Mouse (Mus musculus) midbrain, embryonic 13.5 days (tissue): ENCODE data around the gene Trmt2a. TPM values are rescaled to one million over a fixed set of nuclear protein-coding genes. Genes with fewer than 3 reads are reported as not detected.
A peak's percentile ranks its signal among the peaks of the same experiment; 100 is the strongest.
"Not testable (repeated sequence)": the region's sequence is repeated elsewhere in the genome, so short reads cannot be mapped to it uniquely, and the experiment has no call there.

Source experiments
- ATAC-seq: fragments of 200-750 bp; cut with Nextera tagmentation; 2 replicates; pipeline ENCODE4 v1.8.0; 2017; ENCODE audit warnings: mild to moderate bottlenecking, moderate TSS enrichment, moderate library complexity
- H3K27ac ChIP-seq: fragments of 300-500 bp; sonication (generic); 2 replicates; pipeline ENCODE4 v1.5.1; 2015; ENCODE audit warnings: inconsistent platforms, mild to moderate bottlenecking, moderate library complexity
- H3K27me3 ChIP-seq: fragments of 300-500 bp; sonication (generic); 2 replicates; pipeline ENCODE4 v1.6.1; 2015; ENCODE audit warnings: mild to moderate bottlenecking, inconsistent platforms
- H3K36me3 ChIP-seq: fragments of 300-500 bp; sonication (generic); 2 replicates; pipeline ENCODE4 v1.6.1; 2015; ENCODE audit warnings: mild to moderate bottlenecking, inconsistent platforms
- H3K4me1 ChIP-seq: fragments of 300-500 bp; sonication (generic); replicated peaks from 2 replicates; pipeline ENCODE4 v1.6.1; 2015; ENCODE audit warnings: inconsistent platforms
- H3K4me2 ChIP-seq: fragments of 300-500 bp; sonication (generic); replicated peaks from 2 replicates; pipeline ENCODE4 v1.6.1; 2015; ENCODE audit warnings: moderate library complexity, mild to moderate bottlenecking, inconsistent platforms
- H3K4me3 ChIP-seq: fragments of 300-500 bp; sonication (generic); replicated peaks from 2 replicates; pipeline ENCODE4 v1.5.1; 2015; ENCODE audit warnings: mild to moderate bottlenecking, inconsistent platforms
- H3K9ac ChIP-seq: fragments of 300-500 bp; sonication (generic); replicated peaks from 2 replicates; pipeline ENCODE4 v1.6.1; 2015; ENCODE audit warnings: mild to moderate bottlenecking, inconsistent platforms
- H3K9me3 ChIP-seq: fragments of 300-500 bp; sonication (generic); 2 replicates; pipeline ENCODE4 v1.6.1; 2016; ENCODE audit warnings: mild to moderate bottlenecking, inconsistent platforms
- WGBS: fragments of 180-500 bp; shearing (Covaris S2); methylation state at CpG from one replicate; pipeline ENCODE4 v1.1.7; 2015; 5-methylcytosine and 5-hydroxymethylcytosine counted together
- polyA plus RNA-seq: library from polyadenylated mRNA; unstranded; fragments of >200 nt; fragmentation: Nextera tagmentation; extraction: Ambion mirVana; gene quantifications from 2 replicates; pipeline ENCODE4 v1.2.1, GENCODE M21; 2015

Gene Trmt2a
- polyA plus RNA-seq, 1 experiment from 2014 or later: 115 TPM

GRCm38 (mm10) chr16:18252736-18253135 is 4.3 kb downstream of the Trmt2a start:
- ATAC-seq: no peak
- no peak overlapping the region for H3K27ac ChIP-seq
- no peak overlapping the region for H3K4me2 ChIP-seq
- peaks cover 73% of the 10 kb centered on the region for H3K36me3 ChIP-seq
- 87% methylated on average over 6 of the region's 6 CpGs for WGBS
- no peaks in the 10 kb centered on the region for H3K27me3 ChIP-seq
- H3K9me3 ChIP-seq: no peaks in the 10 kb centered on the region
- H3K4me1 ChIP-seq: peaks cover 27% of the 10 kb centered on the region
- no peak overlapping the region for H3K9ac ChIP-seq
- H3K4me3 ChIP-seq: no peak overlapping the region

GRCm38 (mm10) chr16:18253866-18254265 is 5.4 kb downstream of the Trmt2a start:
- Histone ChIP-seq H3K9ac (no peak overlapping the region), H3K4me1 (peaks cover 27% of the 10 kb centered on the region), H3K27me3 (no peaks in the 10 kb centered on the region), H3K4me3 (no peak overlapping the region), H3K9me3 (no peaks in the 10 kb centered on the region), H3K4me2 (no peak overlapping the region), H3K36me3 (peaks cover 83% of the 10 kb centered on the region), H3K27ac (no peak overlapping the region)
- WGBS: 82% methylated on average over 1 of the region's 1 CpGs
- no peak for ATAC-seq

- H3K4me1 ChIP-seq: no peaks in the 10 kb centered on the region
- no peaks in the 10 kb centered on the region for H3K27me3 ChIP-seq
- no peak within 1 kb of the TSS for H3K4me2 ChIP-seq
- no peak for ATAC-seq
- 95% methylated on average over 2 of the region's 2 CpGs for WGBS
- no peak within 1 kb of the TSS for H3K27ac ChIP-seq
- no peak within 1 kb of the TSS for H3K4me3 ChIP-seq
- peaks cover 90% of the 10 kb centered on the region for H3K36me3 ChIP-seq
- H3K9me3 ChIP-seq: no peaks in the 10 kb centered on the region
- no peak within 1 kb of the TSS for H3K9ac ChIP-seq
These were observed 9.7 kb downstream of the Trmt2a start, which contains the start of gene Gm49776 for GRCm38 (mm10) chr16:18258221-18258620. Gene Gm49776, minus strand, starts transcription at chr16:18258321.

- 87% methylated on average over 2 of the region's 2 CpGs for WGBS
- H3K4me1 ChIP-seq: no peaks in the 10 kb centered on the region
- no peak overlapping the region for H3K9ac ChIP-seq
- H3K9me3 ChIP-seq: no peaks in the 10 kb centered on the region
- H3K4me3 ChIP-seq: no peak overlapping the region
- no peak overlapping the region for H3K4me2 ChIP-seq
- ATAC-seq: no peak
- H3K27ac ChIP-seq: no peak overlapping the region
- H3K27me3 ChIP-seq: no peaks in the 10 kb centered on the region
- H3K36me3 ChIP-seq: peaks cover 85% of the 10 kb centered on the region
These were observed 16.5 kb downstream of the Trmt2a start for GRCm38 (mm10) chr16:18265024-18265423.

- Histone ChIP-seq H3K4me2 (no peak overlapping the region), H3K27me3 (no peaks in the 10 kb centered on the region), H3K4me3 (no peak overlapping the region), H3K4me1 (no peaks in the 10 kb centered on the region), H3K36me3 (peaks cover 87% of the 10 kb centered on the region), H3K27ac (no peak overlapping the region), H3K9me3 (no peaks in the 10 kb centered on the region), H3K9ac (no peak overlapping the region)
- WGBS: 92% methylated on average over 5 of the region's 5 CpGs
- ATAC-seq: no peak
These were observed 19.7 kb downstream of the Trmt2a start for GRCm38 (mm10) chr16:18268182-18268581.

GRCm38 (mm10) chr16:18275166-18275565 is 26.7 kb downstream of the Trmt2a start:
- H3K4me2 ChIP-seq: no peak overlapping the region
- no peak overlapping the region for H3K4me3 ChIP-seq
- H3K4me1 ChIP-seq: no peaks in the 10 kb centered on the region
- peaks cover 90% of the 10 kb centered on the region for H3K36me3 ChIP-seq
- no peaks in the 10 kb centered on the region for H3K27me3 ChIP-seq
- ATAC-seq: no peak
- no peaks in the 10 kb centered on the region for H3K9me3 ChIP-seq
- H3K9ac ChIP-seq: no peak overlapping the region
- 68% methylated on average over 2 of the region's 2 CpGs for whole genome bisulfite sequencing
- H3K27ac ChIP-seq: no peak overlapping the region

GRCm38 (mm10) chr16:18288166-18288565 is 39.7 kb downstream of the Trmt2a start:
- Histone ChIP-seq H3K4me3 (peak overlapping the region; percentile 98), H3K9ac (peak overlapping the region; percentile 98), H3K27ac (peak overlapping the region; percentile 84; the same call in 1 of the 2 replicates), H3K9me3 (no peaks in the 10 kb centered on the region), H3K4me1 (peaks cover 35% of the 10 kb centered on the region), H3K27me3 (no peaks in the 10 kb centered on the region), H3K36me3 (peaks cover 22% of the 10 kb centered on the region), H3K4me2 (peak overlapping the region; percentile 99)
- no peak for ATAC-seq
- under 1% methylated on average over 4 of the region's 4 CpGs for WGBS

- Histone ChIP-seq H3K27ac (peak overlapping the region; percentile 84), H3K36me3 (peaks cover 18% of the 10 kb centered on the region), H3K27me3 (no peaks in the 10 kb centered on the region), H3K4me3 (peak overlapping the region; percentile 98), H3K9me3 (no peaks in the 10 kb centered on the region), H3K4me1 (peaks cover 35% of the 10 kb centered on the region), H3K4me2 (peak overlapping the region; percentile 99), H3K9ac (peak overlapping the region; percentile 98)
- WGBS: under 1% methylated on average over 30 of the region's 31 CpGs
- peak; percentile 86 for ATAC-seq
These were observed 40.1 kb downstream of the Trmt2a start for GRCm38 (mm10) chr16:18288581-18289061.

- peak; percentile 100 for ATAC-seq
- Histone ChIP-seq H3K4me1 (peaks cover 35% of the 10 kb centered on the region), H3K4me2 (peak within 1 kb of the TSS; percentile 99), H3K36me3 (peaks cover 13% of the 10 kb centered on the region), H3K9me3 (no peaks in the 10 kb centered on the region), H3K27ac (peak within 1 kb of the TSS; percentile 84), H3K4me3 (peak within 1 kb of the TSS; percentile 98), H3K27me3 (no peaks in the 10 kb centered on the region), H3K9ac (peak within 1 kb of the TSS; percentile 98)
- 0% methylated on average over 68 of the region's 71 CpGs for WGBS
These were observed 40.6 kb downstream of the Trmt2a start, which contains the start of gene Dgcr8 for GRCm38 (mm10) chr16:18289067-18289588. Gene Dgcr8, minus strand, starts transcription at chr16:18289246.

- not testable (repeated sequence) for H3K36me3 ChIP-seq, H3K9me3 ChIP-seq, ATAC-seq, H3K27me3 ChIP-seq
- WGBS: 6% methylated on average over 10 of the region's 10 CpGs
- Histone ChIP-seq H3K4me2 (peak overlapping the region; percentile 99), H3K9ac (peak overlapping the region; percentile 36; the same call in 1 of the 2 replicates), H3K4me1 (peaks cover 35% of the 10 kb centered on the region), H3K4me3 (peak overlapping the region; percentile 98), H3K27ac (peak overlapping the region; percentile 30; the same call in 1 of the 2 replicates)
These were observed 41.1 kb downstream of the Trmt2a start for GRCm38 (mm10) chr16:18289614-18290013.
